Mouse (Mus musculus) ES-Bruce4 (cell line): ENCODE data around the gene Pgm1.

Experiments
- CTCF ChIP-seq: IDR thresholded peaks from one replicate; pipeline ENCODE4 v1.8.1; 2011; ENCODE audit warnings: low read depth, low read length
- EP300 ChIP-seq: IDR thresholded peaks from 2 replicates; pipeline ENCODE4 v1.6.1; 2011; ENCODE audit warnings: low read depth, low read length; ENCODE audit not compliant: insufficient read depth
- POLR2A ChIP-seq: IDR thresholded peaks from one replicate; pipeline ENCODE4 v1.8.1; 2011; ENCODE audit warnings: low read length; ENCODE audit not compliant: insufficient read depth

- no peak for TF ChIP-seq POLR2A
- peak; percentile 14 for TF ChIP-seq CTCF
- no peak for TF ChIP-seq EP300
Measured at GRCm38 (mm10) chr4:99941655-99942414, 12.6 kb downstream of the Pgm1 start.
